Mouse (Mus musculus) heart, adult 11 months (tissue): Measurements from ENCODE around the gene Mt4.

ENCODE experiments used
- DNase-seq: peaks from one replicate; pipeline ENCODE4 v3.0.0; 2022

Mt4 gene

DNA sequence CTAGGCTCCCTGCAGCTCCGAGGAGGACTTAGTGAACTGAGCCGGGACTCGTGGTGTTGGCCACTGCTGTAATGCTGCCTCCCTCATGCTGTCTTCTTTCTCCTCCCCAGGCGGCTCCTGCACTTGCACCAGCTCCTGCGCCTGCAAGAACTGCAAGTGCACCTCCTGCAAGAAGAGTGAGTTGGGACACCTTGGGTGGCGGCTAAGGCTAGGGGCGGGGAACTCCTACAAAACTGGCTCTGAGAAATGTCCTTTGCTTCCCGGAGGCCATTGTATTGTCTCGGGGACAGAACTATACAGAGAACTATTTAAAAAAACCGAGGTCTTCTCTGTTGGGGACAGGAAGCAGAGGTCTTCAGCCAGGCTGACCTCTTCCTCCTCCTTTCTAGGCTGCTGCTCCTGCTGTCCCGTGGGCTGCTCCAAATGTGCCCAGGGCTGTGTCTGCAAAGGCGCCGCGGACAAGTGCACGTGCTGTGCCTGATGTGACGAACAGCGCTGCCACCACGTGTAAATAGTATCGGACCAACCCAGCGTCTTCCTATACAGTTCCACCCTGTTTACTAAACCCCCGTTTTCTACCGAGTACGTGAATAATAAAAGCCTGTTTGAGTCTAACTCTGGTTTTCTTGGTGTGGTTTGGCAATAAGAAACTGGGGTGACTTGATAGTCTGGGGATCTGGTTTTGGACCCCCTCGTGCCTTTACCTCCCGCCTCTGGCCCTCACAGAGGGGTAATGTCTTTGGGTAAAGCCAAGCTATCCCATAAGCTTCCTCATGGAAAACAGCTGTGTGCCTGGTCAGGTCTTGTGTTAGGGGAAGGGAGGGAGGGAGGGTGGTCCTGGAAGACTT lies 42.9 kb downstream of the Mt4 start:
- peak; percentile 95 for DNase-seq

DNA sequence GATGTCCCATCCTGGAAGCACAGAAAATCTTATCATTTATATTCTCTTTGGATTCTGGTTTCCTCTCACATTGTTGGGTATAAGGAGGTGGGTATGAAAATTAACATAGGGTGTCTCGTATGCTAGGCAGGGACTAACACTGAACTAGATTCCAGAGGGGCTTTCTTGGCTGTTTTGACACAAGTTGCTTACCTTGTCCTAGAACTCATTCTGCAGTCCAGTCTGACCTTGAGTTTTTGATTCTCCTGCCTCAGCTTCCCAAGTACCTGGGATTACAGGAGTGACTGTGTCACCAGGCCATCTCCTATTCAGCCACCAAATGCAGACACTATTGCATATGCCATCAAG lies 43.5 kb downstream of the Mt4 start:
- DNase-seq: no peak

DNA sequence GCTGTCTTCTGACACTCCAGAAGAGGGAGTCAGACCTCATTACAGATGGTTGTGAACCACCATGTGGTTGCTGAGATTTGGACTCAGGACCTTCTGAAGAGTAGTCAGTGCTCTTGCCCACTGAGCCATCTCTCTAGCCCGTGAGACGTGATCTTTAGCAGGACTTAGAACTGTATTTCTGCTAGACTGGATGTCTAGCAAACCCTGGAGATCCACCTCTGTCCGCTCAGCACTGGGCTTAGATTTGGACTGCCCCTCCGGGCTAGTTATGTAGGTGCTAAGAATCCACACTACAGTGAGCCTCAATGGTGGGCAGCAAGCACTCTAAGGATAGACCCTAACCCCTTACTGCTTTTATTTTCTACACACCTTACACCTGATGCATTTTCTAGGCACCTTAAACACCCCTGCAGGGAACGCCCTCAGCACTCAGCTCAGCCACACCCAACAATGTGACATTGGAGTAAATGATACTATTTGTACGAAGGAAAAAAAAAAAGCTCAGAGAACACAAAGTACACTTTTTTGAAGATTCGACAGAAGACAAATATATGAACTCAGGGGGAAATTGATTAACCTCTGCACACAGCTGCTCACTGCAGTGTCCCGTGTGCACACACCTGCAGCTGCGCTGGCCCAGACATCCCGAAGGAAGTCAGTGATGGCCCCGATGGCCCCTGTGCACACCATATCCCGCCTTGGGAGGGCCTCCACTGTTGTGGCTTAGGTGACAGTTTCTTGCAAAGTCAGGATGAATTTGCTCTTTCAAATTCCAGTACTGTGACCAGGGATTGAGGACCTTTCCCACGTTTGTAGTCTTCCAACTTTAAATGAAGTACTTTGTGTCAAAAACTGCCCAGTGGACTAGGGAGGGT lies 45.3 kb downstream of the Mt4 start:
- no peak for DNase-seq

DNA sequence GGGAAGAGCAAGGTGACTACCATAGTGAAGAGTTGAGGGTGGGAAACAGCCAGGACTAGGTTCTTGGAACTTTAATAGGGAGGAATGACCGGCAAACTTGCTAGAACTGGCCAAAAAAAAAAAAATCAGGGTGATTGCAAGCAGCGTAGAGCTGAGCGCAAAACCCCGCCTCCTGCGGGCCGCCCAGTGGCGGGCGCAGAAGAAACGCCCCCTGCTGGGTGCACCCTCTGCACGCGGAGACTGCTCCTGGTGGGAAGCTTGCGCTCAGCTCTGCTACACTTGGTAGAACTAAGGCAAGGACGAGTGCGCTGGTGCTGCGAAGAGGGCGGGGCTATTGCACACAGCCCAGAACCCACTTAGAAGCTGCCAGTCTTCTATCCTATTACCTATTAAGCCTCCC lies 46.1 kb downstream of the Mt4 start:
- peak; percentile 98 for DNase-seq

DNA sequence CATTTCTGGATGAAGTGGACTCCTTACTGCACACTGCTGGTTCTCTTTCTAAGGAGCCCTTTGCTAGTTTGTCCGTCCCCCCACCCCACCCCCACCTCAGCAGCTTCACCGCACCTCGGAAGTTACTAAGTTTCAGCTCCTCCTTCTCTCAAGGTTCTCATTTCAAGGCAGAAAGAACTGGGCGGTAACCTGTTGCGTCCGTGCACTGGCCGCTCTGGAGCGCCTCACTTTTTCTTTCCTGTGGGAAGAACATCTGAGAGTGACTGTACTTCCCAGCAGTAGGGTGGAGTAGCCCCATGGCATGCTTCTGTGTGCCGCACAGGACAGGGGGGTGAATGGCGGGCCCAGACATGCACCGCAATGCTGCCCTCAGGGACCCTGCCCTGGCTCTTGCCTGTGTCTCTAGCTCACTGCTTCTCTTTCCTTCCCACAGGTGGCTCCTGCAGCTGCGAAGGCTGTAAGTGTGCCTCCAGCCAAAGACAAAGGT lies 47.4 kb downstream of the Mt4 start:
- DNase-seq: no peak

DNA sequence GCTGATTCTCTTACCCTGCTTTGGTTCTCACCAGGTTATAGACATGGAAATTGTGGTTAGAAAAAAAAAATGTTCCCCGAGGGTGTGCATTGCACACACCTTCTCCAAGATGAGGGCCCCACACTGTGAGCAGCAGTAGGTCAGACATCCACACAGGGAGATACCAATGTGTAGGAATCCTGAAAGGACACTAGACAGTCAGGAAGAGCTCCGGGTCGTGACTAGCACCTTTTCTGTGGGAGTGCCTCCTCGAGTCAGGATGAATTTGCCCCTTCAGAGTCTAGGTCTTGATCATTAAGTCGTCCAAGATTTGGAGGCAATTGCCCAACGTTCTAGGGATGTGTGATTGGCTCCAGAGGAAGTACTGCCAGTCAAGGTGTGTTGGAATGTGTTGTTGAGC lies 48.8 kb downstream of the Mt4 start:
- DNase-seq: no peak

DNA sequence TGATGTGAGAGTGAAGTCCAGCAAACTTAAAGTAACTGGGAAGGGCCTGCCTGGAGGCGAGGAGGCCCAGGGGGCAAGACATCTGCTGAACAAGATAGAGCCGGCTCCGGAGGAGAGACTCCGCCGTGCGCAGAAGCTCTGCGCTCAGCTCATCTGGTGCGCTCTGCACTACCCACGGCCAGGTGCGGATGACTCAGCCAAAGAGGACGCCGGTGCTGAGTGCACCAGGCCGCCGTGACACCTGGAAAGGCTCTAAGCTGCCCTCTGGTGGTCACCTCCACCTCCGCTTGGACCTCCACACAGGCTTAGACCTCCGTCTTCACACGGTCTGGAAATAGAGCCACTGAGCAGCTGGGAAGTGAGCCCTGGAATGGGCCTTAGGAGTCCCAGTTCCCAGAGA lies 49.5 kb downstream of the Mt4 start:
- DNase-seq: peak; percentile 95

DNA sequence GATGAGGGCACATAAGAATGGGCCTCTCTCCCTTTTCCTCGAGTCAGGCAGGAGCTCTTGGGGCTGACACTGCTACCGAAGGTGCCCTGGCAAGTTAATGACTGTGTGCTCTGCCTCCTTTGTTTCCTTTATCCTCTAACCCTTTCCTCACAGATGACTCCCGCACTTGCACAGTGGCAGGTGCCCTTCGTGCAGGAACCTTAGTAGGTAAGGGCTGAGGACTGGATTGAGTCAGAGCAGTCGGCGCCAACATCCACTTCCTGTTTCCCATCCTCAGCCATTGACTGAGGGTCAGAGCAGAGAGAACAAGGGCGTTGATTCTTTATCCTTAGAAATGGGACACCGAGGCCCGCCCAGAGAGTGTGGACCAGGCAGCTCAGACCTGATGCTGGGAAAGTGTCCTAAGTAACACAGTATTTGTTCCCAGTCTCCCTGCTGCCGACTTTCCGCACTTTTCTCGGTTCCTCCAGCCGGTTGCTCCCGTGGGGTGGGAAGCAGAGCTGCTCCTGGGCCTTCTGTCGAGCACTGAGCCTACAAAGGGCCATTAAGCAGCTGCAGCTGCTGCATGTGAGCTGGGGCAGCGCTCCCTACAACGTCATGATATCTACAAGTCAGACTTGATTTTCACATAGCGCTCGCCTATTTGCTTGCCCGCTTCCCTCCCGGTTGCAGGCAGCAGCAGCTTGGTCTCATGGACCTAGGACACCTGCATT lies 50.4 kb downstream of the Mt4 start:
- peak; percentile 93 for DNase-seq
